Mouse (Mus musculus): ENCODE measurements around the gene Ranbp10. TPM values are rescaled to one million over a fixed set of nuclear protein-coding genes. Genes with fewer than 3 reads are reported as not detected.

Gene Ranbp10
- polyA plus RNA-seq, 1 experiment from 2014 or later = 8.9 TPM

GRCm38 (mm10) chr8:105757796-105758276 is 69.3 kb downstream of the Ranbp10 start:
- Histone ChIP-seq H3K27me3 (replicated peaks; ENCODE audit: control insufficient read depth, insufficient read depth, low read length) (no peaks in the 10 kb centered on the region), H3K4me1 (ENCODE audit: control insufficient read depth, insufficient read depth, low read depth, low read length) (peaks cover 9% of the 10 kb centered on the region), H3K4me3 (ENCODE audit: low read length) (peak overlapping the region; percentile 76), H3K9me3 (ENCODE audit: control insufficient read depth, low read length) (no peaks in the 10 kb centered on the region), H3K36me3 (ENCODE audit: control insufficient read depth, insufficient read depth, low read length) (no peaks in the 10 kb centered on the region), H3K27ac (ENCODE audit: low read depth, low read length) (peak overlapping the region; percentile 93), H3K4me2 (ENCODE audit: low read length) (peak overlapping the region; percentile 72), H3K9ac (ENCODE audit: low read depth, low read length) (peak overlapping the region; percentile 93)
- 2% methylated on average over 12 of the region's 12 CpGs for WGBS
- ATAC-seq = peak; percentile 46; the same call in 1 of the 2 replicates

DNA sequence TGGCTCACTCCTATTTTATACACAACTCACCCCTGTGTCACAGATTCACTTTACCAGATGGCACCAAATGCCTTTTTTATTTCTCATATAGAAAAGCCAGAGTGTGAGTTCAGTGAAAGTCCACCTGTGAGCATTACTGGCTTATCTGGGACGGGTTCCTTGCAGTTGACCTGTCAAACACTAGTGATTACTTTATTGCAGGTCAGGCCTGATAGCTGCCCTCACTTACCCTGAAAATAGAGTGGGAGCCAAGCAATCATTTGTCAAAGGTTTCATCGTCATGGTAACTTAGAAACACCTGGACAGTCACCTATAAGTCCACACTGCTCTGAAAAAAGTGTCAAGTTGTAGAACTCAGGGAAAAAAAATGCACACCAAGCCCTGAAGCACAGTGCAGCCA is 72.5 kb downstream of the Ranbp10 start:
- Histone ChIP-seq H3K27ac (ENCODE audit: low read depth, low read length) (no peak overlapping the region), H3K9me3 (ENCODE audit: control insufficient read depth, low read length) (no peaks in the 10 kb centered on the region), H3K9ac (ENCODE audit: low read depth, low read length) (no peak overlapping the region), H3K4me1 (ENCODE audit: control insufficient read depth, insufficient read depth, low read depth, low read length) (peaks cover 24% of the 10 kb centered on the region), H3K27me3 (replicated peaks; ENCODE audit: control insufficient read depth, insufficient read depth, low read length) (no peaks in the 10 kb centered on the region), H3K4me3 (ENCODE audit: low read length) (no peak overlapping the region), H3K4me2 (ENCODE audit: low read length) (no peak overlapping the region), H3K36me3 (ENCODE audit: control insufficient read depth, insufficient read depth, low read length) (no peaks in the 10 kb centered on the region)
- 84% methylated on average over 2 of the region's 2 CpGs for WGBS
- ATAC-seq = no peak

DNA sequence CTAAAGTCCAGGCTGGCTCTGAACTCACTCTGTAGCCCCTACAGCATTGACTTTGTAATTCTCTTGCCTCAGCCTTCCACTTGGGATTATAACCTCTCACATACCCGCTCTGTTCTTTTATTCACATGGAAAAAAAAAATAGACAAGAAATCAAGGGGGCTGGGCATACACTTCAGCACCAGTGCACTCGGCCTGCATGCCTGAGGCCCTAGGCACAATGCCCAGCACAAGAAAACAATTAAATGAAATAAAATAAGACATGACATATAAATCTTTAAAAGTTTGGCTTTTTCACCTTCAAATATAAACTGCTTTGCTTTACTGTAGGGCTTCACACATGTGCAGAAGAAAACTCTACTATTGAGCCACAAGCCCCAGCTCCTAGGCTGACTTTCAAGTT is 73.2 kb downstream of the Ranbp10 start:
- Histone ChIP-seq H3K9ac (ENCODE audit: low read depth, low read length) (no peak overlapping the region), H3K9me3 (ENCODE audit: control insufficient read depth, low read length) (no peaks in the 10 kb centered on the region), H3K27me3 (replicated peaks; ENCODE audit: control insufficient read depth, insufficient read depth, low read length) (no peaks in the 10 kb centered on the region), H3K27ac (ENCODE audit: low read depth, low read length) (no peak overlapping the region), H3K4me3 (ENCODE audit: low read length) (no peak overlapping the region), H3K4me2 (ENCODE audit: low read length) (no peak overlapping the region), H3K36me3 (ENCODE audit: control insufficient read depth, insufficient read depth, low read length) (no peaks in the 10 kb centered on the region), H3K4me1 (ENCODE audit: control insufficient read depth, insufficient read depth, low read depth, low read length) (peaks cover 23% of the 10 kb centered on the region)
- WGBS = 50% methylated on average over 2 of the region's 2 CpGs
- no peak for ATAC-seq

- H3K27ac ChIP-seq (ENCODE audit: low read depth, low read length) = peak overlapping the region; percentile 72
- H3K4me3 ChIP-seq (ENCODE audit: low read length) = no peak overlapping the region
- WGBS = 8% methylated on average over 11 of the region's 11 CpGs
- H3K9me3 ChIP-seq (ENCODE audit: control insufficient read depth, low read length) = no peaks in the 10 kb centered on the region
- peak overlapping the region; percentile 34 for H3K4me2 ChIP-seq (ENCODE audit: low read length)
- peaks cover 21% of the 10 kb centered on the region for H3K4me1 ChIP-seq (ENCODE audit: control insufficient read depth, insufficient read depth, low read depth, low read length)
- no peaks in the 10 kb centered on the region for H3K27me3 ChIP-seq (replicated peaks; ENCODE audit: control insufficient read depth, insufficient read depth, low read length)
- ATAC-seq = peak; percentile 55
- no peaks in the 10 kb centered on the region for H3K36me3 ChIP-seq (ENCODE audit: control insufficient read depth, insufficient read depth, low read length)
- H3K9ac ChIP-seq (ENCODE audit: low read depth, low read length) = no peak overlapping the region
Measured at GRCm38 (mm10) chr8:105750606-105751005, 76.5 kb downstream of the Ranbp10 start.

GRCm38 (mm10) chr8:105743301-105743700 is 83.8 kb downstream of the Ranbp10 start:
- H3K27ac ChIP-seq (ENCODE audit: low read depth, low read length) = no peak overlapping the region
- H3K4me1 ChIP-seq (ENCODE audit: control insufficient read depth, insufficient read depth, low read depth, low read length) = no peaks in the 10 kb centered on the region
- H3K9ac ChIP-seq (ENCODE audit: low read depth, low read length) = no peak overlapping the region
- H3K4me3 ChIP-seq (ENCODE audit: low read length) = no peak overlapping the region
- no peak for ATAC-seq
- H3K27me3 ChIP-seq (replicated peaks; ENCODE audit: control insufficient read depth, insufficient read depth, low read length) = no peaks in the 10 kb centered on the region
- 89% methylated on average over 4 of the region's 4 CpGs for WGBS
- H3K36me3 ChIP-seq (ENCODE audit: control insufficient read depth, insufficient read depth, low read length) = no peaks in the 10 kb centered on the region; the same call in 1 of the 2 replicates
- no peak overlapping the region for H3K4me2 ChIP-seq (ENCODE audit: low read length)
- H3K9me3 ChIP-seq (ENCODE audit: control insufficient read depth, low read length) = no peaks in the 10 kb centered on the region

DNA sequence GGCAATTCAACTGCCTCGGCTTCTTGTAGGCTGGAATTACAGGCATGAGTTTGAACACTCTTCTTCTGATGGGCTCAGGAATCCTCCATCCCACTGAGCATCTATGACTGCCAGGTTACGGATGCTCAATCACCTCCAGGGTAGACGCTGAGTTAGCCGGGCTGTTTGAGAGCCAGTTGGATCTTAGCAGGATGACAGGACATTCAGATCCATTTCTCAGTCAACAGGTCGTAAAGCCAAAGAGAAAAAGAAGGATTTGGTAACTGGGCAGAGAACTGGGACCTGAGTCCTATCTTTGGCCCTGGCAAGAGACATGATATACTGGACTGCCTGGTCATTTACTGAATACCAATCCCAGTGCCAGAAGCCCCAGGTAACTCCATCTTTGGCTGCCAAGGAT is 87.9 kb downstream of the Ranbp10 start:
- H3K27me3 ChIP-seq (replicated peaks; ENCODE audit: control insufficient read depth, insufficient read depth, low read length) = no peaks in the 10 kb centered on the region
- 91% methylated on average over 5 of the region's 5 CpGs for WGBS
- ATAC-seq = no peak
- H3K27ac ChIP-seq (ENCODE audit: low read depth, low read length) = no peak overlapping the region
- H3K36me3 ChIP-seq (ENCODE audit: control insufficient read depth, insufficient read depth, low read length) = no peaks in the 10 kb centered on the region
- no peaks in the 10 kb centered on the region for H3K9me3 ChIP-seq (ENCODE audit: control insufficient read depth, low read length)
- no peak overlapping the region for H3K4me3 ChIP-seq (ENCODE audit: low read length)
- no peak overlapping the region for H3K9ac ChIP-seq (ENCODE audit: low read depth, low read length)
- no peaks in the 10 kb centered on the region for H3K4me1 ChIP-seq (ENCODE audit: control insufficient read depth, insufficient read depth, low read depth, low read length)
- H3K4me2 ChIP-seq (ENCODE audit: low read length) = no peak overlapping the region

GRCm38 (mm10) chr8:105732186-105732585 is 95.0 kb downstream of the Ranbp10 start:
- Histone ChIP-seq H3K36me3 (ENCODE audit: control insufficient read depth, insufficient read depth, low read length) (peaks cover 6% of the 10 kb centered on the region), H3K4me3 (ENCODE audit: low read length) (no peak overlapping the region), H3K9ac (ENCODE audit: low read depth, low read length) (no peak overlapping the region), H3K27ac (ENCODE audit: low read depth, low read length) (no peak overlapping the region), H3K9me3 (ENCODE audit: control insufficient read depth, low read length) (no peaks in the 10 kb centered on the region), H3K4me1 (ENCODE audit: control insufficient read depth, insufficient read depth, low read depth, low read length) (no peaks in the 10 kb centered on the region), H3K27me3 (replicated peaks; ENCODE audit: control insufficient read depth, insufficient read depth, low read length) (no peaks in the 10 kb centered on the region), H3K4me2 (ENCODE audit: low read length) (no peak overlapping the region)
- 95% methylated on average over 5 of the region's 5 CpGs for WGBS
- ATAC-seq = no peak

- no peaks in the 10 kb centered on the region for H3K9me3 ChIP-seq (ENCODE audit: control insufficient read depth, low read length)
- WGBS = 87% methylated on average over 18 of the region's 18 CpGs
- H3K4me1 ChIP-seq (ENCODE audit: control insufficient read depth, insufficient read depth, low read depth, low read length) = no peaks in the 10 kb centered on the region
- H3K4me3 ChIP-seq (ENCODE audit: low read length) = no peak overlapping the region
- ATAC-seq = no peak
- no peaks in the 10 kb centered on the region for H3K27me3 ChIP-seq (replicated peaks; ENCODE audit: control insufficient read depth, insufficient read depth, low read length)
- no peak overlapping the region for H3K4me2 ChIP-seq (ENCODE audit: low read length)
- no peak overlapping the region for H3K27ac ChIP-seq (ENCODE audit: low read depth, low read length)
- H3K9ac ChIP-seq (ENCODE audit: low read depth, low read length) = no peak overlapping the region
- peaks cover 23% of the 10 kb centered on the region for H3K36me3 ChIP-seq (ENCODE audit: control insufficient read depth, insufficient read depth, low read length)
Measured at GRCm38 (mm10) chr8:105727397-105728124, 99.6 kb downstream of the Ranbp10 start.

- Histone ChIP-seq H3K27me3 (replicated peaks; ENCODE audit: control insufficient read depth, insufficient read depth, low read length) (no peaks in the 10 kb centered on the region), H3K4me2 (ENCODE audit: low read length) (no peak overlapping the region), H3K4me3 (ENCODE audit: low read length) (no peak overlapping the region), H3K36me3 (ENCODE audit: control insufficient read depth, insufficient read depth, low read length) (peaks cover 24% of the 10 kb centered on the region), H3K27ac (ENCODE audit: low read depth, low read length) (no peak overlapping the region), H3K9me3 (ENCODE audit: control insufficient read depth, low read length) (no peaks in the 10 kb centered on the region), H3K4me1 (ENCODE audit: control insufficient read depth, insufficient read depth, low read depth, low read length) (no peaks in the 10 kb centered on the region), H3K9ac (ENCODE audit: low read depth, low read length) (no peak overlapping the region)
- ATAC-seq = no peak
- WGBS = 82% methylated on average over 5 of the region's 5 CpGs
Measured at GRCm38 (mm10) chr8:105725726-105726125, 101.4 kb downstream of the Ranbp10 start.
